Mouse (Mus musculus): ENCODE data around the gene Plxna2.

The Plxna2 gene

DNA sequence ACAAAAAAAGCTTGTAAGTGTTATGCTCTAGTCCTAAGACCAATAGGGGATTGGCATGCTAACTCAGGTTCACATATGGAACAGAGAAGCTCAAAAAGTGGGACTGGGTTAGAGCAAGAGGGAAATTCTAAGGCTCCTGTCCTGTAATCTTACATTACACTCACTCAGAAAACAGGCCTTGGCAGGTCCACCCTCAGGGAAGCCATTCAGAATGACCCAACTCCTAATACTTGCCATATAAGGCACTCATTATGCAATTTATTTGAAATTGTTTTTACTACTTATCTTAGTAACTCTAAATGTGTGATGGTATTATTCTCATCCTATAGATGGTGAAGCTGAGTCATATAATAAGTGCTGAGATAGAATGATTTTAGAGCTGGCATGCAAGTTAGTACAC lies 146.9 kb downstream of the Plxna2 start:
- DNase-seq (ENCODE audit: extremely low spot score, low spot score): no peak

DNA sequence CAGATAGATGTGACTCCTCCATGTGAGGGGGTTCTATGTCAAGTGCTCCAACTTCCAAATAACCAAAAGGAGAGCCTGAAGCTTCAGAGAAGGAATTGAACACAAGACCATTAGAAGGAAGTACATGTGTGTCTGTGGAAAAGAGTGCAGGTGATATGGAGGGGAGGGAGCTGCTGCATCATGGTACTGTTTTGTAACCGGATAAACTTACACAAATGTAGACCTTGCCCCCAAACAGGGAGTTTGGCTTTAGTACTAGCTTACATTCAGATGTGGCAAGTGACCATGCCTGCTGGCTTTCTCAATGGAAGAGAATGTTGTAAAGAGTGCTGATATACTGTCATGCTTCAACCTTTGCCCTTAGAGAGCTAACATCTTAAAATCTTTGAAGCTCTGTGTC lies 150.8 kb downstream of the Plxna2 start:
- DNase-seq (ENCODE audit: extremely low spot score, low spot score): no peak

DNA sequence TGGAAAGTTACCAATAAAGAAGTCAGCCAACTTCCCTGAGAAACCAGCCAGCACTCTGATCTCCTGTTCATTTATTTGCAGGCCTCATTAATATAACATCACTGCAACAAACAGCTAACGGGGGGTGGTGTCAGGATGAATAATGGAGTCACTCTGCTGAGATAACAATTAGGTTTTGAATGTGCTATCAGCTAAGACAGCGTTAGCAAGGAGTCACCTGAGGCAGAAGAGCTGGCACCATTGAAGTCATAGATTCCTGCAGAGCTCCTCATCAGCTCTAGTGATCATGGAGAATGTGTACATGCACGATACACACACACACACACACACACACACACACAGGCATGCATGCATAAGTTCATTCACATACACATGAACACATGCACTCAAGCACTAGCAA lies 154.0 kb downstream of the Plxna2 start:
- no peak for DNase-seq (ENCODE audit: extremely low spot score, low spot score)

DNA sequence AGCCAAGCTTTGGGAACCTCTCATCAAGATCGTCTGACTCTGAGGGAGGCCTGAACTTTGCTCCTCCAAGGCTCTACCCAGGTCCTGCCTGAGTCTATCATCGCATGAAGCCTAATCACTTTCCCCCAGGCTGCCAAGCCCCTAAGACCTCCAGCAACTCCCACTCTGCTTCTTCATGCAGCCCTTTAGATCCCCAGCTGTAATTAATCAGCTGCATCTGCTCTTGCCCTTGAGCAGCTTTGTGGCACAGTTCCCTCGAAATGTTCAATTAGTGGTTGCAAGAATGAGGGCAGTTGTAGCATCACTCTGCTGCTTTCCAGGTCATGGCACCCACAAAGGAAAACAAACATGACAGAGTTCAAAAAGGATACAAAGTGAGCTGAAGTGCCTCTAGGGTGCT lies 155.9 kb downstream of the Plxna2 start:
- DNase-seq (ENCODE audit: extremely low spot score, low spot score): no peak

DNA sequence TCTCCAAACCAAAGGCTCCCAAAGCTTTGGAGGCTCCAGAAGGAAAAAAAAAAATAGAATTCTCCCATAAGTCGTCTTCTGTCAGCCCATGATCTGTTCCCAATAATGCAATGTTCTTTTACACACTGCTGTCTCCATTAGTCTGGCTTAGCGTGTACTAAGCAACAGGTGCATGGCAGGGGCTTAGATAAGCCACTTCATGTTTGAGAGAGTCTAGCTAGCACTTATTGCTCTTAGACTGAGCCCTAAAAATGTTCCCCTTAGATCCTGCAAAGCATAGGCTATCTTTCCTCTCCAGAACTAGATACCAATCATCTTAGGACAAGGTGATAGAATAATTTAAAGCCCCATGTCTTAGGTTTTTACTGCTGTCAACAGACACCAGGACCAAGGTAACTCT lies 156.3 kb downstream of the Plxna2 start:
- no peak for DNase-seq (ENCODE audit: extremely low spot score, low spot score)

DNA sequence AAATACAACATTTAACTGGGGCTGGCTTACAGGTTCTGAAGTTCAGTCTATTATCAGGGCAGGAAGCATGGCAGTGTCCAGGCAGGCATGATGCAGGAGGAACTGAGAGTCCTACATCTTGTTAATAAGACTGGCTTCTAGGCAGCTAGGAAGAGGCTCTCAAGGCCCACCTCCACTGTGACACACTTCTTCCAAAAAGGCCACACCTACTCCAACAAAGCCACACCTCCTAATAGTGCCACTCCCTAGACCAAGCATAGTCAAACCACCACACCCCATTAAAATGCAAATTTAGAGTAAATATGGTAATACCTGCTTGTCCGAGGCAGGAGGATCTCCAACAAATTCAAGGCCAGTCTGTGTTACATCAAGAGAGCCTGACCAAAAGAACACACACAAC lies 156.7 kb downstream of the Plxna2 start:
- DNase-seq (ENCODE audit: extremely low spot score, low spot score): no peak

DNA sequence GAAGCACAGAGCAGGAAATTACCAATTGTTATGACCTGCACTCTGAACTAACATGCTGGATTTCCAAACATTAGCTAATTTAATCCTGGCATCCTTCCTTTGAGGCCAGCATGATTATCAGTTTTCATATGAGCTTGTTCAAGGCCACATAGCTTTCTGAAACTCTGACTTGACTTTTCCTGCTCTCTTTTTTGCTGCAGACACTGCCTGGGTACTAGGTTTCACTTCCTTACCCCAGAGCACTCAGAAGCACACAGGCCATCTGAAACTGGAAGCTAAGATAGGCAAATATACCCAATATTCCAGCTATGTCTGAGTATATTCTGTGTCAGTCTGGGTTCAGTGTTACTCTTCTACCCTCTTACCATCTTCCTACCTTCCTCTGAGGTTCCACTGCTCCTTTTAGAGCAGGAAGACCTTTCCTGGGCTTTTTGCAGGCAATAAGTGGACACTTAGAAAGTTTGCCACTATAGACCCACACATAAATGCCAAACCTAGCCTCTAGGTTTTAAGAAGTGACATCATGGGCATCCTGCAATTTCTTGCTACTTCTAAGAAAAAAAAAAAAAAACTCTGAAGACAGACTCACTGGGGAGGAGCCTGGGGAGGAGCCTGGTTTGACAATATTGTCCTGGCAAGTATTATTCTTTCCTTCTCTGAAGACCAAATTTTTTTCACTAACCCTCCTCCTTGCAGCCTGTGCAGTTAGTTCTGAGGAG lies 157.8 kb downstream of the Plxna2 start:
- no peak for DNase-seq (ENCODE audit: extremely low spot score, low spot score)

DNA sequence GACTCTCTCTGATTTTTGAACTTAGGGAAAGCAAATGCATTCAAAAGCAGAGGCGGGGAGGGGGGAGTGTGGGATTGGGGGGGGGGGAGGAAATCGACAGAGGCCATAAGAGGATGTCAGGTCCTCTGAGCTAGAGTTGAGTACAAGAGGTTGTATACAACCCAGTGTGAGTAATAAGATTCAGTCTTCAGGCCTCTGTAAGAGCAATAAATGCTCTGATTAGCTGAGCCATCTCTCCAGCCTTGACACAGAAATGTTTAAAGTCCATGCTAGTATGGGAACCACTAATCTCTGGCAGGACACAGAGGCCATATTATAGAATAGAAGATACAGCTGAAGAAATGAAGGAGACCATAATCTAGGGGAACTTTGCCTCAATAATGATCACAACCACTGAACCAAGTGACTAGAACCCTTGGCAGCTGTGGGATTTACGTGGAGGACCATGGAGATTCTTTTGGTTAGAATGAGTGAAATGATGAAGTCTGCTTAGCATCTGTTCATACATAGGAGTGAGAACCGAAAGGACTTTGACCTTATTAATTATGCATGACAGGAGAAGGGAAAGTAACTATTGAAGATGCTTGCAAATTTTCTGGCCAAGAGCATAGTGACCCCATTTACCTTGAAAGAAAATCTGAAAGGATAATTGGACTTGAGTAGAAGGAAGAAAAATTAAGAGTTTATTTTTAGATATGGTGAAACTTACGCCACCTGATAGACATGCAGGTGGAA lies 158.7 kb downstream of the Plxna2 start:
- no peak for DNase-seq (ENCODE audit: extremely low spot score, low spot score)

DNA sequence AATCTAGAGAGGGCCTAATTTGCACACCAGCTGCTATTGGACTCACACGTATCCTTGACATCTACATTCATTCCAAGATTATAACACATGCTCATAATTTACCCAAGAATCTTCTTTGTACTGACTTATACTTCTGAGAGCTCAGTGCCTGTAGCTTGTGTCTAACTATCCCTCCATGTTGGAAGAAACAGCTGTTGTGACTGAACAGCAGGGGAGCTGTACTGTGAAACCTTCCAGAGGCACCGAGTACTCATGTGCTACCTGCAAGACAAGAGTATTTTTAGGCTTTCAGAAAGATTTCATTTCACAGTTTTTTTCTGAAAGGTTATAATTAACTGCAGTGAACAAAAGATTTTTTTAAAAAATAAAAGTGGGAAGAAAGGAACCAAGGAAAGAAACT lies 159.6 kb downstream of the Plxna2 start:
- no peak for DNase-seq (ENCODE audit: extremely low spot score, low spot score)

DNA sequence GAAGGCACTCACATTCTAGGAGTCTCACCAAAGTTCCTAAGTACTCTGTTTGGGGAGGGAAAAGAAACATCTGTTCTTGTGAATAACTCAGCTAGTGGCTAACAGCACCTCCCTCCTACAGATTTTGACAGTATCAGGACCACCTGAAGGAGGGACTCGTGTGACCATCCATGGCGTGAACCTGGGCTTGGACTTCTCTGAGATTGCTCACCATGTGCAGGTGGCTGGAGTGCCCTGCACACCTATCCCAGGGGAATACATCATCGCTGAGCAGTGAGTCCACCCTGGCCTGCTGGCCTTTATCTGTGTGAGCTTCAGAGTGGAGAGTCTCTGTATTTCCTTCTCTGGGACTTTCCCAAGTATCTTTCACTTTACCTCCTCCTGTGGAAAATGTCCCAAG lies 162.4 kb downstream of the Plxna2 start:
- DNase-seq (ENCODE audit: extremely low spot score, low spot score): no peak

DNA sequence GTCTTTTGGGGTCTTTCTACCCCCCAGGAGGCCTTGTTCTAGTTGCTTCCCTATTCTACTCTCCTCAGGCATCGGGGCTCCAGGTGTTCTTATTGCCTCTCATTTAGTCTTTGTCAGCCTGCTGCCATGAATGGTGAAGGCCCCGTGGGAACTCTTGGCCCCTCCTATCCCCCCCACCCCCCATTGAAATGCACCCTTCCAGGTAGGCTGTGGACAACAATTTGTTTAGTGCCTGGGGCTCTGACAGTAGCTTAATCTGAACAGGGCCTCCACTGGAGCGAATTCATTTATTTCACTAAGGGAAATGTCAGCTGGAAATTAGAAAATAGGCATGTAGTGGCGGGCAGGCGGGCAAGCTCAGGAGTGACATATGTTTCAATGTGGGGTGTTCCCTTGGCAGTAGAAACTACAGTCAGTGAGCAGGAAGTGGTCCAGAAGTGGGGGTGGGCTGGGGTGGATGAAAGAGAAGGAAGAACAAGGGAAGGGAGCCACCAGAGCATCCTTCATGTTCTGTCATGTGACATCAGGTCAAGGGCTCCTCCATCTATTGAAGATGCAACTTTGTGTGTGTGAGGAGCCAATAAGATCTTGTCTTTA lies 162.9 kb downstream of the Plxna2 start:
- DNase-seq (ENCODE audit: extremely low spot score, low spot score): no peak

DNA sequence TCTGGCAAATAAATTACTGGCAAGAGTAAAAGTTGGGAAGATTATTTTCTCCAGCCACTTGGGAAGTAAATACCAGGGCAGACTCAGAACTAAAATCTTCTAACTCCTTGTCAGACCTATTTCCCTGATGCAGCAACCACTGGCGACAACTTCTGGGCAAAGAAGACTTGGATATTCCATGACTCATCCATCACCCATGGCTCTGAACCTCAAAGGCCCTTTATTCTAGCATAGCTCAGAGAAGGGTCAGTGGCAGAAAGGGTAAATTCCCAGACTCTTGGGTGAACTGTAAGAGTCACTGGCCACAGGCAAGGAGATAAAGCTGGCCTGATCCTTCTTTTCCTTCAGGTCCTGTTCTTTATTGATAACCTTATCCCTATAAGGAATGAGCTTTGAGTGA lies 163.5 kb downstream of the Plxna2 start:
- DNase-seq (ENCODE audit: extremely low spot score, low spot score): no peak

DNA sequence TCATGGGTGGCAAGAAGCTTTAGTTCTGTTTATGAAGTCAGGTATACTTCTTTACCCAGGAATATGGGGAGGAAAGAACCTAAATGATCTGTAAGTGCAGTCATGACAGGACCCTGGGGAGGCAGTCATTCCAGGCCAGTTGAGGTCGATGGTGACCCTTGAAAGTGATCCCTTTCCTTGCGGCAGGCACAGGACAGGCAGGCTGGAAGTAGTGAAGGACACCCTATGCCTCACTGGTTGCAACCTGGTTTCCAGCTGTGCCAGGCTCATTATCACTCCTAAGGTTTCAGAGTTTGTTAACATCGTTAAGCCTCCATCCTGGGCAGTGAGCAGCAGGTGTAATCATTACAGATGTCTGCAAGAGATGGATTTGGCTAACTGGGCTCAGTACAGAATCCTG lies 164.3 kb downstream of the Plxna2 start:
- DNase-seq (ENCODE audit: extremely low spot score, low spot score): no peak

DNA sequence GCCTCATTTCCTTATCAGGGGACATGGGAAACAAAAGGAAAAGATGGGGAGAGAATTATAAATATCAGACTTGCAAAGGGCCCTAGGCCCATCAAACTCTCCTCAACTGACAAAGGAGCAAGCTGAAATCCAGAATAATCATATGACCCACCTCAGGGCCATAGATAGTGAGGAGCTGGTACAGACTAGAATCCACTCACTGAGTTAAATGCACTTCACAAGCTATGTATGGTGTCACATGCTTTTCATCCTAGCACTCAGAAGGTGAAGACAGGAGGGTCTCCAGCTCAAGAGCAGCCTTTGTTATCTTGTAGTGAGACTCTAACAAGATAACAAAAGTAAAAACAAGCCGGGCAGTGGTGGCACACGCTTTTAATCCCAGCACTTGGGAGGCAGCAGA lies 169.6 kb downstream of the Plxna2 start:
- no peak for DNase-seq (ENCODE audit: extremely low spot score, low spot score)

DNA sequence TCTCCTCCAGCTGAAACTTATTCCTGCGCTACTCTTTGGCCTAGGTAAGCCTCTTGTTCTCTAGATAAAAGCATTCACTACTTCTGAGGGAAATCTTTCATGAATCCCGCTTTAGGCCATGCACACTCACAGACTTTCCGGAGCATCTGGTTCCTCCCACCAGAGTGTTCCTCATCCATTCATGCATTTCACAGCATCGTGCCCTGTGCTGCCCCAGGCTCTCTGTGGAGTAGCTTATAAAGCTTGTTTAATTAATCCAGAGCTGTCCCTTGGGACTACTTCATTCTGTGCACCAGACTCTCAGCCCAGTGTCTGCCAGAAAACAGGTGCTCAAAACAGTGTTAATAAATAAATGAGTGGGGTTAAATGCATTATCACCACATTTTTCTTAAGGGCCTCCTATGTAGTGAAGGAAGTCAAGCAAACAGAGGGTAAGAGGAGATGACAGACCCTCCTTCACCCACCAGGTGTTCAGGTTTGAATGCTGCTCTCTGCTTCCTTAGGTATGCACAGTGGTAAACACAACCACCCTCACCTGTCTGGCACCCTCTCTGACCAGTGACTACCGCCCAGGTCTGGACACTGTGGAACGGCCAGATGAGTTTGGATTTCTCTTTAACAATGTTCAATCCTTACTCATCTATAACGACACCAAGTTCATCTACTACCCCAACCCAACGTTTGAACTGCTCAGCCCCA lies 175.4 kb downstream of the Plxna2 start:
- DNase-seq (ENCODE audit: extremely low spot score, low spot score): no peak

DNA sequence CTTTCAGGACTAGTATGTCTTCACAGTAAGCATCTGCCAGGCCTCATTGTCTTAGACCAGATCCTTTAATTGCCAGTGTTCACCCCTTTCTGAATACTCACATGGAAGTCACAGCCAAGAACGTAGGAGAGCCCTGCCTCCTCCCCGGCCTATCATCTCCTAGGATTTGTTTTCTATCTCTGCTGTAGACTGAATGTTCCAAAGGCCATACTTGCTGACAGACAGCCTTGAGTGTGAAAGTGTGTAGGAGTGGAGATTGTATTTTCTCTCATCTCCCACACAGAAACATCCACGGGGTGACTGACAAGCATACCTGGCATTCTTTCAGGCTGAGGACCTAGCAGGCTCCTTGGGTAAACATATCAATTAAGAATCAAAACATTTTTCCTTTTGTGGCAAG lies 177.3 kb downstream of the Plxna2 start:
- no peak for DNase-seq (ENCODE audit: extremely low spot score, low spot score)

DNA sequence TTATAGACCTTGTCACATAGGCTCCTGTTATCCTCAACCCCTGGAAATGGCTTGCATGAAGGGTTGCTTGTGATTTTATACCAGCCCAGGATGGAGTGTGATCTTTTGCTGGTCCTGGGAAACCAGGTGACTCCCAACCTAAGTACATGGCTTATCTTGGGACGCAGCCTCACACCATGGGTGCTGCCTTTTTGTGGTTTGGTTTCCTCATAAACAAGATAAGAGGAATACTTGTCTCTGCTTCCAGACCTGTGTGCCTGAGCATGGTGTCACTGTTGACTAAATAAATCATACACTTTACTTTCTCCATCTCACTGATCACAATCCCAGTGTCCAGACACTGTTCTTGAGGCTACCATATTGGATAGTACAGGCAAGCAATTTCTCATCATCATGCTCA lies 179.8 kb downstream of the Plxna2 start:
- DNase-seq (ENCODE audit: extremely low spot score, low spot score): no peak

DNA sequence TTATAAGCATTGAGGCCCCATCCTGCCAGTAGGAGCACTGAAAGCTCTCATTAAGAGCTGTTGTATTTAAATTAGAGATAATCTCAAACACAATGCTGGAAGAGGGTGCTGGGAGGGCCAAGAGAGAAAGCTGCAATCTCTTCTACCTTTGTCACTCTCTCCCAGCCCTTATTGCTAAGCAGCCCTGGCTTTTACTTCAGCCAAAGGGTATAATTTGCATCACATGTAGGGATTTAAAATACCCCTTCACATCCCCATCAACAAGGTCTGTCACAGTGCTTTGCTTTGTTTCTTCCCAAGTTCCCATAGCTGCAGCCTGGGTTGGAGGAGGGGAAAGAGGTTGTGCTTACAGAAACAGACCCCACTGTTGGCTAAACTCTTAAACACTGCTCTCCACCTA lies 180.5 kb downstream of the Plxna2 start:
- DNase-seq (ENCODE audit: extremely low spot score, low spot score): no peak

DNA sequence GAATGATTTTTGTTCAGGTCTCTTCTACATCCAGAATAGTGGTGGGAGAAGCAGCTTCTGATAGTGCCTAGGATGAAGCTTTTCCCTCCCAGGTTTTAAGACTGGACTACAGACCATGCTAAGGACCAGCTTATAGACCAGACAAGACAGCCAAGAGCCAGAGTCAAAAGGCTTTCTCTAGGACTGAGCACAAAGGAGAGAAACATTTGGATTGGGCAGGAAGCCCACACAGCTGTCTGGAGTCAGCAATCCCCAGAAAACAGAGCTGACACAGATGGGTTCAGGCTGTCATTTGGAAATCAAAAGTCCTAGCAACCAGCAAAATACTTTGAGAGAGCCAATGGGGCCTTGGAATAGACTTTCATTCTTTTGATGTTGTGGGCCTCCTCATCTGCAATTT lies 190.2 kb downstream of the Plxna2 start:
- no peak for DNase-seq (ENCODE audit: extremely low spot score, low spot score)

DNA sequence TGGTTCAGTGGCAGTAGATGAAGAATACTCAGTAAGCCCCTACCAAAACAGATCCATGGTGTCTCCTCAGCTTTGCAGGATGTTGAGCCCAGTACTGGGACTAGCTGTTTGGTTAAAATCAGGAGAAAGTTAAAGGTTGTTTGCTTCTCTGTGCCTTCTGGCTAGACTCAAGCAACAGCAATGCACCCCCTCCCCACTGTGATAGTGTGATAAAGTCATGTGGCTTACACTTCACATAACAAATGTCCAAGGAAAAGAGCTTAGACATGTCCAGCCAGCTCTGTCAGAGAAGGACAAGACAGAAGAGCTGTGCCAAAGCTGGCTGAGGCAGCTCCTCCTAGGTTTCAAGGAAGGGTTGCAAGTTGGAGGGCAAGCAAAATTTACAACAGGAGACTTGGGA lies 190.7 kb downstream of the Plxna2 start:
- DNase-seq (ENCODE audit: extremely low spot score, low spot score): no peak

DNA sequence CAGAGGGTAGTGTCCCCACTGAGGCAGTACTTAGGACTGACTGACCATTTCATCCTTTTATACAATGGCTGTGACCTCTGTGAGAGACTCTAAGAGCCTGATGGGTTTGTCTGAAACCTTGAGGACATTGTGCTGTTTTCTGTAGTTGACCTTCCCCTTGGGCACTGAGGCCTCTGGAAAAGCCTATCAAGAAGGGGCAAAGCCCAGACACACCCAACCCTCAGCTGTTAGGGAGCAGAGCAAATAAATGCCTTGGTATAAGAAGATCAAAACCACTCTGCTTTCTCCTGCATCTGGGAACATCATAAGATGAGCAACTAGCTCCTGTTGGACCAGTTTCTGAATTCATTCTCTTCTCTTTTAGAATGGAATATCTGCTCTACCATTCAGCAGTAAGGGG lies 191.6 kb downstream of the Plxna2 start:
- DNase-seq (ENCODE audit: extremely low spot score, low spot score): no peak

DNA sequence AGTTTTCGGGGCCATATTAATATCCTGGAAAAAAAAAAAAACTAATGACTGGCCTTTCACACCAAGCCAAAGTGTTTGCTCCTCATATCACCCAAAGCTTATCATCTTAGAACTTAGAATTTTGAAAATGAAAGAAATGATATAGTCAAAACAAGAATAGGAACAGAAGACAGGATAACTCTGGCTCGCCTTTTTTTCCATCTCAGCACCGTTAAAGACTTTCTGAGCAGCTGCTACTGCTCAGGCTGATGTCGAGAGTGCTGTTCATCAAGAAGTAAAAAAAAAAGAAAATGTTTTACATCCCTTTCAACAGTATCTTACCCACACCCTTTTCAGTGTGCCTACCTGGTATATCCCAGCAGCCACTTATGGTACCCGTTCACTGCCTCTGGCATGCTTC lies 196.2 kb downstream of the Plxna2 start:
- DNase-seq (ENCODE audit: extremely low spot score, low spot score): no peak

All from neural tube, embryonic 10.5 days (tissue).